Comparison of ENCODE assay signal across 8 mouse cellular contexts in the genomic region with DNA sequence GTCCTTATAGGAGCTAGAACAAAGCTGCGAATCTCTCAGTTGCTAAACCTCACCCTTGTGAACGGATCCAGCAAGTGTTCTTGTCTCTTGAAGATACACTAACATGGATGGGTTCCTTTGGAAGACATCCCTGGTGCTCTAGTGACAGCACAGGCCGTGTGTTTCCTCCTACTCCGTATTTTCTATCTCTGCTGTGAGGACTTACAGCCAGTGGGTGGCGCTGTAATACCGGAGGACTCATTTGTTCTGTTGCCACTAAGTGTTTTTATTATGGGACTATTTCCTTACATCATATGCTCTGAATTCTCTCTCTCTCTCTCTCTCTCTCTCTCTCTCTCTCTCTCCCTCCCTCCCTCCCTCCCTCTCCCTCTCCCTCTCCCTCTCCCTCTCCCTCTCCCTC. TPM values are rescaled to one million over a fixed set of nuclear protein-coding genes. Genes with fewer than 3 reads are reported as not detected.
A peak's percentile ranks its signal among the peaks of the same experiment; 100 is the strongest.
DNase-seq lines count a peak whose midpoint lies in the region.

No protein-coding gene starts in this region.

- peak; percentile 7 for DNase-seq in thymus, postnatal 0 days (ENCODE audit: low spot score)
- no peak for DNase-seq in thymus, adult 18-20 months
- DNase-seq in cerebellum, adult 9-10 months: peak; percentile 33
- DNase-seq in frontal cortex, adult 2 months (ENCODE audit: extremely low spot score in 1 of 2, low spot score in 1 of 2): peak; percentile 80 to 94
- peak; percentile 34 for DNase-seq in induced T-regulatory cell, adult 2 months (ENCODE audit: low read depth)
- DNase-seq in left cerebral cortex, postnatal 36 days (ENCODE audit: low spot score in 2 of 2): peak; percentile 69 to 83
- peak; percentile 9 for DNase-seq in naive thymus-derived CD4-positive, alpha-beta T cell, adult 2 months (ENCODE audit: low read depth)
- peak; percentile 34 for DNase-seq in urinary bladder, adult 2 months (ENCODE audit: low spot score)

- intact Hi-C loops in left cerebral cortex, postnatal 36 days (cut with DNase I): loop anchor here (2.0 kb wide), 1 partner anchor 535 kb away; no protein-coding TSS in a partner anchor

RNA-seq across cellular contexts. Expression of a gene that starts 44.9 kb away (rescaled TPM):
- 10.9 and 14.9 TPM in 2 replicates for polyA plus RNA-seq in thymus, postnatal 0 days (2015; fragmentation: Nextera tagmentation; extraction: Ambion mirVana)
- polyA plus RNA-seq in frontal cortex, adult 2 months (2012; rRNA removed): 1.2 and 1.7 TPM in 2 replicates
- total RNA-seq in left cerebral cortex, postnatal 36 days (2021): 1 to 10 TPM; 1.6 to 1.8 TPM
- polyA plus RNA-seq in urinary bladder, adult 2 months (2012; rRNA removed): 14.6 and 15.3 TPM in 2 replicates

Comparison
In these comparisons a context has a peak if more than half of its experiments do, and no peak if none do; other contexts are left out.
1. DNase-seq: peak in thymus, postnatal 0 days (single experiment), cerebellum, adult 9-10 months (single experiment), frontal cortex, adult 2 months (2 of 2), induced T-regulatory cell, adult 2 months (single experiment), left cerebral cortex, postnatal 36 days (2 of 2), naive thymus-derived CD4-positive, alpha-beta T cell, adult 2 months (single experiment) and urinary bladder, adult 2 months (single experiment); none in thymus, adult 18-20 months (0 of 2).